Mouse (Mus musculus) ES-Bruce4 (cell line): ENCODE results near the gene Mien1.

Experiments used
- CTCF ChIP-seq: IDR thresholded peaks from one replicate; pipeline ENCODE4 v1.8.1; 2011; ENCODE audit warnings: low read depth, low read length
- EP300 ChIP-seq: IDR thresholded peaks from 2 replicates; pipeline ENCODE4 v1.6.1; 2011; ENCODE audit warnings: low read depth, low read length; ENCODE audit not compliant: insufficient read depth

- TF ChIP-seq EP300 (no peak), CTCF (no peak)
Measured at GRCm38 (mm10) chr11:98461109-98461720, 22.4 kb upstream of the Mien1 start.
